Mouse (Mus musculus) CD4-positive naive resting alpha-beta T cell, adult 57 days (primary cell): ENCODE measurements around the gene Zfp518b. TPM values are rescaled to one million over a fixed set of nuclear protein-coding genes. Genes with fewer than 3 reads are reported as not detected.

ENCODE experiments used
- total RNA-seq: library from RNA; stranded (reverse); gene quantifications from one replicate; pipeline ENCODE4 v1.2.4, GENCODE M21; 2023

Zfp518b gene
- 0.71 TPM for total RNA-seq

DNA sequence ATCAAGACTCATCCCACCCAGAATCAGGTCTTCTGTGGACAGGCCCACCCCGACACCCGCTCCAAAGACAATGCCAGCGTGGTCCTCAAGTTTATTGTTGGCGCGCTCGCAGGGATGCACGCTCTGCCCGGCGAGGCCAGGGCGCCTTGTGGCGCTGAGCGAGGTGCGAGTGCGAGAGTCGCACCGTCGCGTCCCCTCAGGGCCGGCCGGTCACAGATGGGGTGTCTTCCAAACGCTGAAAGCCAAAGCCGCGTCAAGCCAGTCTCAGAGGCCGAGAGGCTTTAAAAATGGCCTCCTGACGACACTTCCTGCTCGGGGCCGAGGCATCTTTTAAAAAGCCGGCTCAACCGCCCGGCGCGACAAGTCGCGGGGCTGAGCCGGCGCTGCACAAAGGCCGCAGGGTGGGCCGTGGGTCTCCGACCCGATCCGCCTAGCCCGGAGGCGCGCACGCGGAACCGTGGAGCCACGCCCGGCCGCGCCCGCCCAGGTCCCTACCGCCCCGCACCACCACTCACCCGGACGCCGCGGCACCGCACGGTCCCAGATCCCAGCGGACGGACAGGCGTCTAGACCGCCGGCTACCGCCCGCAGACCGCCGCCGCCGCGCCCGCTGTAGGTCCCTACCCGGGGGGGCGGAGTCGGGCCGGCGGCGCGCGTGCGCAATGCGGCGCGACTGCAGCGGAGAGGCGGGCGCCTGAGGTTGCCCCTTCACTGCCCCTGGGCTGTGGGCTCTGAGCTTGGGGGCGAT is at the start of gene Zfp518b:
TSS of gene Zfp518b (minus strand) at position 663 of the 748 bp plus-strand sequence.

Other genes starting within 250 kb of the Zfp518b start
- gene Slc2a9, start 181.7 kb downstream of the Zfp518b start, total RNA-seq = 22.5 TPM
- 274 TPM for gene Wdr1, start 121.6 kb downstream of the Zfp518b start, total RNA-seq
- gene Clnk, start 192.0 kb upstream of the Zfp518b start, total RNA-seq = 0.56 TPM